Mouse (Mus musculus) hindbrain, embryonic 10.5 days (tissue): ENCODE measurements around the gene Tspan5. TPM values are rescaled to one million over a fixed set of nuclear protein-coding genes. Genes with fewer than 3 reads are reported as not detected.
A peak's percentile ranks its signal among the peaks of the same experiment; 100 is the strongest.

Source experiments
- DNase-seq: peaks from one replicate; pipeline ENCODE4 v3.0.0-alpha.2; 2017; ENCODE audit warnings: low spot score
- H3K27ac ChIP-seq: fragments of 300-500 bp; sonication (generic); 2 replicates; pipeline ENCODE4 v1.5.1; 2016; ENCODE audit warnings: mild to moderate bottlenecking, moderate library complexity
- H3K27me3 ChIP-seq: fragments of 300-500 bp; sonication (generic); 2 replicates; pipeline ENCODE4 v1.6.1; 2016; ENCODE audit warnings: mild to moderate bottlenecking; ENCODE audit not compliant: poor library complexity, insufficient read depth, severe bottlenecking
- H3K36me3 ChIP-seq: fragments of 300-500 bp; sonication (generic); 2 replicates; pipeline ENCODE4 v1.6.1; 2016; ENCODE audit warnings: mild to moderate bottlenecking, moderate library complexity
- H3K4me1 ChIP-seq: fragments of 300-500 bp; sonication (generic); replicated peaks from 2 replicates; pipeline ENCODE4 v1.6.1; 2016; ENCODE audit warnings: mild to moderate bottlenecking
- H3K4me3 ChIP-seq: fragments of 300-500 bp; sonication (generic); 2 replicates; pipeline ENCODE4 v1.5.1; 2016; ENCODE audit warnings: mild to moderate bottlenecking, moderate library complexity
- H3K9me3 ChIP-seq: fragments of 300-500 bp; sonication (generic); 2 replicates; pipeline ENCODE4 v1.6.1; 2016; ENCODE audit warnings: mild to moderate bottlenecking, moderate library complexity
- whole genome bisulfite sequencing: fragments of 180-500 bp; shearing (Covaris S2); methylation state at CpG from one replicate; pipeline ENCODE4 v1.1.7; 2016; 5-methylcytosine and 5-hydroxymethylcytosine counted together
- polyA plus RNA-seq: library from polyadenylated mRNA; unstranded; fragments of >200 nt; fragmentation: Nextera tagmentation; extraction: Ambion mirVana; gene quantifications from 2 replicates; pipeline ENCODE4 v1.2.1, GENCODE M21; 2016

Tspan5 gene
- polyA plus RNA-seq, 1 experiment from 2014 or later: 46.4 TPM

DNA sequence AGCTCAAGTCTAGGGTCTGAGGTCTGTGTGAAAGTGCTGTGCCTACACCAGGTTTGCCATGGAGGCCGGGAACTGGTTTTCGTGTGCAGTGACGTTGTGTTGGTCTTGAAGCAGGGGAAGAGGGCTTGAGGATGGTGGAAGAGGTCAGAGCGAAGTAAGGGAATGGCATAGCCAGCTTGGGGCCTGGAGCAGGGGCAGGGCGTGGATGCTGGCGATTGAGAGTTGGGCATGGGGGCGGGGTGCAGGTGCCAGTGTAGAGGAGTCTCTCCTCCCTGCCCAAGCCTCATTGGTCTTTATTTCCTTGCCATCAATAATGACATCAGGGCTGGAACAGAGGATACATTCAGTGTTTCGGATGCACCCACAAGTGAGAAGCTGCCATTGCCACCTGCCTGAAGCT is 67.5 kb downstream of the Tspan5 start:
- no peaks in the 10 kb centered on the region for H3K9me3 ChIP-seq
- H3K27me3 ChIP-seq: no peaks in the 10 kb centered on the region
- WGBS: 93% methylated on average over 8 of the region's 8 CpGs
- DNase-seq: no peak
- peak overlapping the region; percentile 12; the same call in 1 of the 2 replicates for H3K27ac ChIP-seq
- no peak overlapping the region for H3K4me3 ChIP-seq
- no peaks in the 10 kb centered on the region for H3K36me3 ChIP-seq
- H3K4me1 ChIP-seq: peaks cover 29% of the 10 kb centered on the region

GRCm38 (mm10) chr3:138812565-138812964 is 70.6 kb downstream of the Tspan5 start:
- DNase-seq: no peak
- peak overlapping the region; percentile 9; the same call in 1 of the 2 replicates for H3K27ac ChIP-seq
- WGBS: 38% methylated on average over 3 of the region's 3 CpGs
- H3K36me3 ChIP-seq: no peaks in the 10 kb centered on the region
- H3K4me1 ChIP-seq: peaks cover 46% of the 10 kb centered on the region
- no peaks in the 10 kb centered on the region for H3K27me3 ChIP-seq
- no peak overlapping the region for H3K4me3 ChIP-seq
- H3K9me3 ChIP-seq: no peaks in the 10 kb centered on the region

DNA sequence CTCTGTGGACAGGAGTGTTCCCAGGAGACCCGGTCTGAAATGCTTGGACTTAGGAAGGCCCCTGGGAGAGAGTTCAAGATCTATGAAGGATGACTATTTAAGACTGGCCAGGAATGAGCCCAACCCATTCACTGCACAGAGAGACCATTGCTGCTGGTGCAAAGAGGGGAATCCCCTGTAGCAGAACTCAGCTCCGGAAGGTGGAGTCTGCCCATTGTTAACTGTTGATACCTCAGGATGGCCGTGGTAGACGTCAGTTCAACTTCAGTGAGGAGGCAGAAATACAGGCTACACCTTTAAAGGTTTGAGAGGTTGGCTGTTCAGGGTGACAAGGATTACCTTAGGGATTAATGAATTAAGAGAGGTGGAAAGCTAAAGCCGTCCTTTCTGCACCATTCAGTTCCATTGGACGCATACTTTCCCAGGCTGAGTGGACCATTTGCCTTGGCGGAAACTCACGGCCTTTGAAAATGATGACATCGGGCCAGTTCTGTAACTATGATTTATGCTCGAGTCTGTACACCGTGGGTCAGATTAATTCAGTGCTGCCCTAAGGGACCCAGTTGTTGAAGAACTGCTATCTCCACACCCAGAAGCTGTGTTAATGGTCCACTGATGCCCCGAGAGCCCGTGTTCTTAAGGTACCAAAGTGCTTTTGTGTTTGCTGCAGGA is 71.3 kb downstream of the Tspan5 start:
- H3K27ac ChIP-seq: peak overlapping the region; percentile 9; the same call in 1 of the 2 replicates
- 88% methylated on average over 13 of the region's 13 CpGs for WGBS
- no peak for DNase-seq
- H3K9me3 ChIP-seq: no peaks in the 10 kb centered on the region
- no peaks in the 10 kb centered on the region for H3K27me3 ChIP-seq
- no peak overlapping the region for H3K4me3 ChIP-seq
- peaks cover 53% of the 10 kb centered on the region for H3K4me1 ChIP-seq
- H3K36me3 ChIP-seq: no peaks in the 10 kb centered on the region

- no peaks in the 10 kb centered on the region for H3K27me3 ChIP-seq
- H3K27ac ChIP-seq: peak overlapping the region; percentile 68
- DNase-seq: no peak
- H3K36me3 ChIP-seq: no peaks in the 10 kb centered on the region
- no peaks in the 10 kb centered on the region for H3K9me3 ChIP-seq
- H3K4me3 ChIP-seq: no peak overlapping the region
- H3K4me1 ChIP-seq: peaks cover 63% of the 10 kb centered on the region
- 63% methylated on average over 5 of the region's 5 CpGs for WGBS
Observed at GRCm38 (mm10) chr3:138814457-138814856, 72.5 kb downstream of the Tspan5 start.

DNA sequence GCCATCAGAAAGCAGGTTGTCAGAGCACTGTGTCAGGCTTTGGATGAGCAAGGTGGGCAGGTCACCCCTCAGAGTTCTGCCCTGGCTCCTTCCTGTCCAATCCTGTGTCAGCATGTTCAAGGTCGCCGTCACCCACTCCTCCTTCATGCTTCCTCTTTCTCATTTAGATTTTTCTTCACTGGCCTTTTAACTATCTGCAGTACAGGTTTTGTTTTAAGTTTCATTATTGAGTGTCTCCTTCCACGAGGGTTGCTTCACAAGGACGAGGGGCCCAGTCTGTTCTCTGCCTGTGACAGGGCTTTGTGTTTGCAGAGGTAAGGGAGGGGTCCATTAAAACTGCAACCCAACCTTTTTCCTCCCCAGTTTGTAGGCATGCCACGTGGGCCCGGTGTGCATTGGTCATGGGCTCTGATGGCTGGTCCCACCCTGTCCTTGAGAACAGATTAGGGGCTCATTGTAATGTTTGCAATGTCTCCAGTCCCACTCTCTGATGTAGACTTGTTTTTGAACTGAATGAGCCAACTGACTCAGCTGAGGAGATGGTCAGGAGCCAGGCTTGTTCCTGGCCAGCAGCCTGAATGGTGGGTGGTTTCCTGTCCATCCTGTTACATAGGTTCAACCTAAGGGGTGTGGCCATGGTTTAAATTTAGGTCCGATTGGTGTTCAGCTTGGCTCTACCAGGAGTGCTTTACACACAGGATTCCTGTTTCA is 73.3 kb downstream of the Tspan5 start:
- no peaks in the 10 kb centered on the region for H3K36me3 ChIP-seq
- no peak for DNase-seq
- no peak overlapping the region for H3K4me3 ChIP-seq
- no peaks in the 10 kb centered on the region for H3K27me3 ChIP-seq
- H3K9me3 ChIP-seq: no peaks in the 10 kb centered on the region
- H3K27ac ChIP-seq: peak overlapping the region; percentile 68
- H3K4me1 ChIP-seq: peaks cover 68% of the 10 kb centered on the region
- 84% methylated on average over 7 of the region's 7 CpGs for WGBS

DNA sequence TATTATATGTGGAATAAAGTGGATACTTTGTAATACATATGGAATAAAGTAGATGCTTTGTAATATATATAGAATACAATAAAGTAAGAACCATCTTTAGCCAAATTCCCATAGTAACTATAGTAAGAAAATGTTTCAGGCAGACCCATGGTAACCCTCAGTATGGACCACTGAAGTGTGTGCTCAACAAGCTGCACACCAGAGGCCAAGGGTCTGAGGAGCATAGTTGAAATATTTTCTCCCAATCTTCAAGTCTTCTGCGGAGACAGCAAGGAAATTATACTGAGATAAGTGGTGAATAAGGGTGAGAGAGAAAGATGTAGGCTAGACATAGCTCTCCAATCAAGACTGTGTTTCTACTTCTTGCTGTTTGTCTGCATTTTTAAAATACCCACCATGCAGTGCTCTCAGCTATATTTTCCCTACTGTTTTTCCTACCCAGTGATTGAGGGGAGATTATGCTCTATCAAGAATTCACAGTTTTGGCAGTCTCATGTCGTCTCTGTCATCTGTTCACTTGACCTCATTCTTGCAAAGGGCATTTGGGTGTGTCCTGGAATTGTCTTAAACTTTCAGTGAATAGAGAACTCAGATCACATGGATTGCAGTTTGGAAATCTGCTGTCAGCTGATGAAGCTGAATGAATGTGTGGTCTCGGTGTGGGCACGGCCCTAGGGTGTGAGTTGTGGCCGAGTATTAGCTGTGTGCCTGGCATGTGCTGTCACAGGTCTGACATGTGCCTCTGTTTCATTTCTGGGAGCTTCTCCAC is 75.1 kb downstream of the Tspan5 start:
- H3K36me3 ChIP-seq: no peaks in the 10 kb centered on the region
- H3K27me3 ChIP-seq: no peaks in the 10 kb centered on the region
- no peak overlapping the region for H3K27ac ChIP-seq
- peaks cover 81% of the 10 kb centered on the region for H3K4me1 ChIP-seq
- WGBS: 55% methylated on average over 5 of the region's 5 CpGs
- no peak overlapping the region for H3K4me3 ChIP-seq
- no peak for DNase-seq
- no peaks in the 10 kb centered on the region for H3K9me3 ChIP-seq

- no peak overlapping the region for H3K4me3 ChIP-seq
- H3K36me3 ChIP-seq: no peaks in the 10 kb centered on the region
- no peaks in the 10 kb centered on the region for H3K27me3 ChIP-seq
- peak overlapping the region; percentile 77; the same call in 1 of the 2 replicates for H3K27ac ChIP-seq
- H3K4me1 ChIP-seq: peaks cover 79% of the 10 kb centered on the region
- DNase-seq: no peak
- no peaks in the 10 kb centered on the region for H3K9me3 ChIP-seq
- 87% methylated on average over 6 of the region's 6 CpGs for WGBS
Observed at GRCm38 (mm10) chr3:138819862-138820261, 77.9 kb downstream of the Tspan5 start.

DNA sequence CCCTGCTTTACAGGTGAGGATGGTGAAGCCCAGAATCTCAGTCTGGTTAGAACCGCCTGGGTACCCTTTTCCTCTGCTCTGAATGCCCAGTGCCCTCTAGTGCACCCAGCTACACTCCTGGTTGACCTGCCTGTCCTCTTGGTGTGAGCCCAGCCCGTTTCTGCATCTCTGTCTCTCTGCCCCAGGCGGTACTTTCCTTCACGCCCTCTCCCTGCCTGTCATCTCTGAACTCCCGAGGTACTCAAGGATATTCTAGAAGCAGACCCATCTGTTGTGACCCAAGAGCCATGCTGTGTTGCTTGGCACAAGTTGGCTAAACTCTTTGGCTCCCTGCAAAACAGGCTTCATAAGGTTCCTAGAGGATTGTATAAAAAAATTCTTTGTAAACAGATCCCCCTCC is 78.3 kb downstream of the Tspan5 start:
- Histone ChIP-seq H3K4me1 (peaks cover 79% of the 10 kb centered on the region), H3K4me3 (no peak overlapping the region), H3K36me3 (no peaks in the 10 kb centered on the region), H3K27me3 (no peaks in the 10 kb centered on the region), H3K9me3 (no peaks in the 10 kb centered on the region), H3K27ac (peak overlapping the region; percentile 77)
- no peak for DNase-seq
- WGBS: 75% methylated on average over 5 of the region's 5 CpGs

GRCm38 (mm10) chr3:138821886-138822445 is 80.0 kb downstream of the Tspan5 start:
- H3K27ac ChIP-seq: peak overlapping the region; percentile 81
- no peaks in the 10 kb centered on the region for H3K36me3 ChIP-seq
- no peak overlapping the region for H3K4me3 ChIP-seq
- no peaks in the 10 kb centered on the region for H3K27me3 ChIP-seq
- H3K4me1 ChIP-seq: peaks cover 92% of the 10 kb centered on the region
- WGBS: 30% methylated on average over 5 of the region's 5 CpGs
- peak; percentile 47 for DNase-seq
- no peaks in the 10 kb centered on the region for H3K9me3 ChIP-seq

DNA sequence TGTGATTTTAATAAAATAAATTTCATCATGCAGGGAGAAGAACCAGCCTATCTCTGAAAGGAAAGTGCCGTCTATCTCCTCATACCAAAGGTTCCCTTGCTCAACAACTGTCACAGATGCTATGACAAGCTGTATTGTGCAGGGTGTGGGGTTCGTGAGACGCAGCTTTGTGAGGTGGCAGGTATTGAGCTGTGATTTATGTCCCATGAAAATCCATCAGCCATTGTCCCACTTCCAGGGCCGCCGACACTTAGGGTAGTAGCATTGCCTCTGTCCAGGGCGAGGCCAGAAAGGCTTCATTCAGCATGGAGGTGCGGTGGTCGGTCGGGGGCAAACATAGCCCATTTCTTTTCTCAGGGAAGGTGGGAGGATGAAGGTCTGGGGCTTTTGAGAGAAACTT is 81.9 kb downstream of the Tspan5 start:
- Histone ChIP-seq H3K27me3 (no peaks in the 10 kb centered on the region), H3K4me3 (no peak overlapping the region), H3K9me3 (no peaks in the 10 kb centered on the region), H3K27ac (peak overlapping the region; percentile 50; the same call in 1 of the 2 replicates), H3K4me1 (peaks cover 78% of the 10 kb centered on the region), H3K36me3 (no peaks in the 10 kb centered on the region)
- DNase-seq: peak; percentile 42
- WGBS: 74% methylated on average over 9 of the region's 9 CpGs

DNA sequence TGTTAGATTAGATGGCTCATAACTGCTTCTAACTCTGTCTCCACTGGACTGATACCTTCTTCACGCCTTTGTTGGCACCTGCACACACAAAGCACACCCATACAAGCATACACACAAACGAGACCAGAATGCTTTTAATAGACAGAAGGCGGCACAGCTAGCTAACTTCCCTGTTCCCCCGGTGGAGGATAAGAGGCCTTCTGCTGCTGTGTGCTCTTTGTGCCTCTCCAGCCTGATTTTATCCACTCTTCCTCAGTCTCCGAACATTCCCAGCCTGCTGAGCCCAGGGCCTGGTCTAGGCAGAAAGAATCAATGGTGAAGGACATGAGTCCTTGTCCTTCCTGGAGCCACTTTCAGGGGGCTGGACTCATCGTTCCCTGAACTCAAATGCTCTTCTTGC is 83.3 kb downstream of the Tspan5 start:
- no peak overlapping the region for H3K4me3 ChIP-seq
- 78% methylated on average over 6 of the region's 6 CpGs for WGBS
- H3K36me3 ChIP-seq: no peaks in the 10 kb centered on the region
- H3K27me3 ChIP-seq: no peaks in the 10 kb centered on the region
- H3K27ac ChIP-seq: peak overlapping the region; percentile 78
- no peaks in the 10 kb centered on the region for H3K9me3 ChIP-seq
- peaks cover 68% of the 10 kb centered on the region for H3K4me1 ChIP-seq
- no peak for DNase-seq

- no peak for DNase-seq
- H3K27ac ChIP-seq: no peak overlapping the region
- H3K36me3 ChIP-seq: no peaks in the 10 kb centered on the region
- H3K4me1 ChIP-seq: peaks cover 58% of the 10 kb centered on the region
- H3K9me3 ChIP-seq: no peaks in the 10 kb centered on the region
- H3K4me3 ChIP-seq: no peak overlapping the region
- no peaks in the 10 kb centered on the region for H3K27me3 ChIP-seq
- WGBS: 60% methylated on average over 8 of the region's 8 CpGs
Observed at GRCm38 (mm10) chr3:138826243-138826800, 84.3 kb downstream of the Tspan5 start.
